Mouse (Mus musculus) CH12.LX (cell line): ENCODE results near the gene Per1. TPM values are rescaled to one million over a fixed set of nuclear protein-coding genes. Genes with fewer than 3 reads are reported as not detected.

Experiments used
- DNase-seq: peaks from one replicate; pipeline ENCODE4 v3.0.0-alpha.2; 2013; ENCODE audit errors: extremely low read depth
- H3K27ac ChIP-seq: 2 replicates; pipeline ENCODE4 v1.5.1; 2012; ENCODE audit warnings: low read depth, mild to moderate bottlenecking, control low read depth, moderate library complexity; ENCODE audit not compliant: insufficient read depth
- H3K27me3 ChIP-seq: replicated peaks from 2 replicates; pipeline ENCODE3; 2012; ENCODE audit warnings: inconsistent platforms
- H3K36me3 ChIP-seq, 2 experiments: replicated peaks in 1 of 2; 2 replicates each; pipeline versions ENCODE3 to v1.6.1; 2012; ENCODE audit warnings: inconsistent platforms in 1 of 2, low read length in 1 of 2, mild to moderate bottlenecking in 1 of 2, mixed read lengths in 1 of 2, moderate library complexity in 1 of 2; ENCODE audit not compliant: control insufficient read depth in 1 of 2, insufficient read depth in 1 of 2
- H3K4me1 ChIP-seq, 2 experiments: 2 replicates each; pipeline ENCODE4 v1.6.1; 2012; ENCODE audit warnings: inconsistent platforms in 1 of 2, moderate library complexity in 1 of 2; ENCODE audit not compliant: insufficient read depth in 2 of 2, control insufficient read depth in 1 of 2
- H3K4me2 ChIP-seq: 2 replicates; pipeline ENCODE4 v1.6.1; 2012; ENCODE audit warnings: low read depth, mild to moderate bottlenecking, control low read depth; ENCODE audit not compliant: poor library complexity, insufficient read depth, severe bottlenecking
- H3K4me3 ChIP-seq, 3 experiments: fragments of 150-350 bp in 1 of 3; sonication (generic) in 1 of 3; replicated peaks in 1 of 3; 2 replicates each; pipeline versions ENCODE3 to v1.5.1; 2011 to 2012; ENCODE audit warnings: low read depth in 2 of 3, low read length in 2 of 3, mild to moderate bottlenecking in 2 of 3, moderate library complexity in 2 of 3, control low read depth in 1 of 3, improper control_type of control experiment in 1 of 3, inconsistent platforms in 1 of 3, mixed read lengths in 1 of 3; ENCODE audit not compliant: poor library complexity in 1 of 3
- H3K79me2 ChIP-seq: replicated peaks from 2 replicates; pipeline ENCODE4 v1.6.1; 2012; ENCODE audit warnings: mild to moderate bottlenecking, moderate library complexity; ENCODE audit not compliant: control insufficient read depth, poor library complexity, insufficient read depth, severe bottlenecking; ENCODE audit errors: extremely low read depth
- H3K9ac ChIP-seq: 2 replicates; pipeline ENCODE4 v1.6.1; 2012; ENCODE audit warnings: low read depth, mild to moderate bottlenecking, control low read depth, moderate library complexity; ENCODE audit not compliant: insufficient read depth
- H3K9me3 ChIP-seq: replicated peaks from 2 replicates; pipeline ENCODE3; 2012; ENCODE audit warnings: low read length, inconsistent platforms, mixed read lengths
- BHLHE40 ChIP-seq: IDR thresholded peaks from 2 replicates; pipeline ENCODE4 v1.6.1; 2011; ENCODE audit warnings: mild to moderate bottlenecking, low read depth, low read length, improper control_type of control experiment
- CHD1 ChIP-seq: IDR thresholded peaks from 2 replicates; pipeline ENCODE4 v1.6.1; 2012; ENCODE audit warnings: low read depth, low read length, improper control_type of control experiment, inconsistent platforms
- CHD2 ChIP-seq: IDR thresholded peaks from 2 replicates; pipeline ENCODE4 v1.6.1; 2011; ENCODE audit warnings: low read length, improper control_type of control experiment
- CTCF ChIP-seq, 2 experiments: IDR thresholded peaks in 1 of 2; conservative IDR thresholded peaks in 1 of 2; 2 replicates each; pipeline ENCODE4 v1.5.1; 2011 to 2012; ENCODE audit warnings: low read depth in 2 of 2, low read length in 2 of 2, improper control_type of control experiment in 1 of 2, inconsistent platforms in 1 of 2, mild to moderate bottlenecking in 1 of 2, moderate library complexity in 1 of 2
- E2F4 ChIP-seq: IDR thresholded peaks from 2 replicates; pipeline ENCODE4 v1.6.1; 2011; ENCODE audit warnings: low read depth, low read length, improper control_type of control experiment; ENCODE audit not compliant: insufficient replicate concordance
- ELF1 ChIP-seq: IDR thresholded peaks from 2 replicates; pipeline ENCODE4 v1.6.1; 2014; ENCODE audit warnings: low read depth, mild to moderate bottlenecking, inconsistent platforms, low read length, improper control_type of control experiment
- EP300 ChIP-seq: IDR thresholded peaks from 2 replicates; pipeline ENCODE4 v1.6.1; 2011; ENCODE audit warnings: low read length, improper control_type of control experiment
- ETS1 ChIP-seq: conservative IDR thresholded peaks from 2 replicates; pipeline ENCODE4 v1.6.1; 2012; ENCODE audit warnings: low read depth, mild to moderate bottlenecking, inconsistent platforms, low read length, improper control_type of control experiment, moderate library complexity
- GABPA ChIP-seq: IDR thresholded peaks from 2 replicates; pipeline ENCODE4 v1.6.1; 2012; ENCODE audit warnings: low read depth, low read length, improper control_type of control experiment, inconsistent platforms; ENCODE audit not compliant: insufficient replicate concordance
- HCFC1 ChIP-seq: IDR thresholded peaks from 2 replicates; pipeline ENCODE4 v1.6.1; 2012; ENCODE audit warnings: low read depth, mild to moderate bottlenecking, inconsistent platforms, low read length, improper control_type of control experiment
- IRF4 ChIP-seq: IDR thresholded peaks from 2 replicates; pipeline ENCODE4 v1.6.1; 2014; ENCODE audit warnings: low read depth, mild to moderate bottlenecking, inconsistent platforms, low read length, improper control_type of control experiment
- JUN ChIP-seq: IDR thresholded peaks from 2 replicates; pipeline ENCODE4 v1.6.1; 2011; ENCODE audit warnings: low read depth, mild to moderate bottlenecking, low read length, improper control_type of control experiment, moderate library complexity; ENCODE audit not compliant: insufficient read depth
- JUND ChIP-seq: conservative IDR thresholded peaks from 2 replicates; pipeline ENCODE4 v1.6.1; 2011; ENCODE audit warnings: low read depth, low read length, improper control_type of control experiment
- KAT2A ChIP-seq: IDR thresholded peaks from 2 replicates; pipeline ENCODE4 v1.6.1; 2012; ENCODE audit warnings: low read length, improper control_type of control experiment, inconsistent platforms; ENCODE audit not compliant: insufficient replicate concordance
- MAFK ChIP-seq: IDR thresholded peaks from 2 replicates; pipeline ENCODE4 v1.6.1; 2011; ENCODE audit warnings: low read length, improper control_type of control experiment; ENCODE audit not compliant: insufficient replicate concordance
- MAX ChIP-seq: IDR thresholded peaks from 2 replicates; pipeline ENCODE4 v1.6.1; 2011; ENCODE audit warnings: low read length, improper control_type of control experiment
- MAZ ChIP-seq: IDR thresholded peaks from 2 replicates; pipeline ENCODE4 v1.6.1; 2012; ENCODE audit warnings: low read depth, mild to moderate bottlenecking, inconsistent platforms, low read length, improper control_type of control experiment, moderate library complexity
- MEF2A ChIP-seq: IDR thresholded peaks from 2 replicates; pipeline ENCODE4 v1.6.1; 2014; ENCODE audit warnings: low read depth, mild to moderate bottlenecking, inconsistent platforms, low read length, improper control_type of control experiment, borderline replicate concordance
- MXI1 ChIP-seq: IDR thresholded peaks from 2 replicates; pipeline ENCODE4 v1.6.1; 2011; ENCODE audit warnings: mild to moderate bottlenecking, low read depth, low read length, improper control_type of control experiment
- MYC ChIP-seq: IDR thresholded peaks from 2 replicates; pipeline ENCODE4 v1.6.1; 2011; ENCODE audit warnings: low read depth, mild to moderate bottlenecking, improper control_type of control experiment, low read length
- NELFE ChIP-seq: IDR thresholded peaks from 2 replicates; pipeline ENCODE4 v1.6.1; 2011; ENCODE audit warnings: low read depth, low read length, improper control_type of control experiment
- NRF1 ChIP-seq: IDR thresholded peaks from 2 replicates; pipeline ENCODE4 v1.6.1; 2014; ENCODE audit warnings: low read depth, mild to moderate bottlenecking, inconsistent platforms, low read length, improper control_type of control experiment, moderate library complexity
- PAX5 ChIP-seq: IDR thresholded peaks from 2 replicates; pipeline ENCODE4 v1.6.1; 2012; ENCODE audit warnings: low read length, inconsistent platforms, mixed read lengths
- POLR2A ChIP-seq: IDR thresholded peaks from 2 replicates; pipeline ENCODE4 v1.6.1; 2011; ENCODE audit warnings: low read depth, mild to moderate bottlenecking, improper control_type of control experiment, low read length
- POLR2AphosphoS2 ChIP-seq: IDR thresholded peaks from 2 replicates; pipeline ENCODE4 v1.6.1; 2011; ENCODE audit warnings: low read depth, low read length, improper control_type of control experiment
- RAD21 ChIP-seq: IDR thresholded peaks from 2 replicates; pipeline ENCODE4 v1.6.1; 2011; ENCODE audit warnings: low read depth, mild to moderate bottlenecking, low read length, improper control_type of control experiment, moderate library complexity
- RCOR1 ChIP-seq: conservative IDR thresholded peaks from 2 replicates; pipeline ENCODE4 v1.6.1; 2012; ENCODE audit warnings: low read depth, mild to moderate bottlenecking, inconsistent platforms, low read length, improper control_type of control experiment
- SIN3A ChIP-seq: IDR thresholded peaks from 2 replicates; pipeline ENCODE4 v1.6.1; 2012; ENCODE audit warnings: low read length, improper control_type of control experiment, inconsistent platforms
- SMC3 ChIP-seq: IDR thresholded peaks from 2 replicates; pipeline ENCODE4 v1.6.1; 2011; ENCODE audit warnings: low read depth, low read length, improper control_type of control experiment
- TBP ChIP-seq: conservative IDR thresholded peaks from 2 replicates; pipeline ENCODE4 v1.6.1; 2011; ENCODE audit warnings: low read depth, low read length, improper control_type of control experiment
- TCF12 ChIP-seq: IDR thresholded peaks from 2 replicates; pipeline ENCODE4 v1.6.1; 2014; ENCODE audit warnings: low read depth, mild to moderate bottlenecking, inconsistent platforms, low read length, improper control_type of control experiment
- UBTF ChIP-seq: IDR thresholded peaks from 2 replicates; pipeline ENCODE4 v1.6.1; 2012; ENCODE audit warnings: low read depth, mild to moderate bottlenecking, inconsistent platforms, low read length, improper control_type of control experiment, moderate library complexity
- USF1 ChIP-seq: IDR thresholded peaks from 2 replicates; pipeline ENCODE4 v1.6.1; 2014; ENCODE audit warnings: low read depth, mild to moderate bottlenecking, inconsistent platforms, low read length, improper control_type of control experiment
- USF2 ChIP-seq: conservative IDR thresholded peaks from 2 replicates; pipeline ENCODE4 v1.6.1; 2011; ENCODE audit warnings: low read depth, low read length, improper control_type of control experiment
- ZC3H11A ChIP-seq: IDR thresholded peaks from 2 replicates; pipeline ENCODE4 v1.6.1; 2012; ENCODE audit warnings: low read depth, mild to moderate bottlenecking, inconsistent platforms, low read length, improper control_type of control experiment
- ZKSCAN1 ChIP-seq: IDR thresholded peaks from 2 replicates; pipeline ENCODE4 v1.6.1; 2012; ENCODE audit warnings: low read depth, inconsistent platforms, low read length, improper control_type of control experiment, borderline replicate concordance
- ZMIZ1 ChIP-seq: IDR thresholded peaks from 2 replicates; pipeline ENCODE4 v1.6.1; 2012; ENCODE audit warnings: low read depth, mild to moderate bottlenecking, inconsistent platforms, low read length, improper control_type of control experiment
- ZNF384 ChIP-seq: IDR thresholded peaks from 2 replicates; pipeline ENCODE4 v1.6.1; 2012; ENCODE audit warnings: low read depth, low read length, improper control_type of control experiment, inconsistent platforms
- dilution Hi-C: fragments of 300-500 bp; cut with MboI; formaldehyde crosslinking; loops from 2 replicates; pipeline ENCODE4 v1.14.3; 2020; ENCODE audit warnings: low sequenced_read_pairs; ENCODE audit not compliant: extremely low pct_unique_long_range_greater_than_20kb, extremely low pct_ligation_motif_present
- in situ Hi-C: fragments of 300-500 bp; cut with MboI; formaldehyde crosslinking; loops from 3 replicates; pipeline ENCODE4 v1.14.3; 2019; ENCODE audit warnings: low sequenced_read_pairs, low pct_ligation_motif_present, low pct_unique_long_range_greater_than_20kb, mixed read lengths
- polyA plus RNA-seq: library from polyadenylated mRNA; unstranded; fragments of >175 nt; gene quantifications from 2 replicates; pipeline ENCODE4 v1.2.1, GENCODE M21; 2012; ENCODE audit warnings: low read depth; ENCODE audit not compliant: insufficient read length
- total RNA-seq, 2 experiments: library from RNA; depleted of rRNA; stranded (reverse); fragments of 300-350 nt in 1 of 2; fragments of >200 nt in 1 of 2; gene quantifications; 2 replicates each; pipeline ENCODE4 v1.2.3; 2012 to 2014

Per1 gene
- total and polyA plus RNA-seq, 3 experiments: 2.8 to 38.3 (median 11.8) TPM

- Histone ChIP-seq H3K9me3 (no peaks in the 10 kb centered on the region), H3K27me3 (peaks cover 3% of the 10 kb centered on the region), H3K27ac (no peak overlapping the region), H3K36me3 (no peaks in the 10 kb centered on the region), H3K9ac (0 out of 2 replicates have a peak overlapping the region, but pooled peaks have one; percentile 27), H3K4me2 (peak overlapping the region; percentile 42; the same call in 1 of the 2 replicates), H3K79me2 (no peaks in the 10 kb centered on the region), H3K4me3 (no peak overlapping the region), H3K4me1 (peaks cover 7 to 29% of the 10 kb centered on the region in 2 experiments)
- no peak for TF ChIP-seq ZKSCAN1
- peak; percentile 64 for TF ChIP-seq MAX
- no peak; the same call in 1 of the 2 replicates for TF ChIP-seq ELF1
- TF ChIP-seq USF1: no peak
- TF ChIP-seq JUN: peak; percentile 71; the same call in 1 of the 2 replicates
- TF ChIP-seq MXI1: peak; percentile 98
- peak; percentile 45 for TF ChIP-seq ZNF384
- peak; percentile 98 for TF ChIP-seq SMC3
- TF ChIP-seq CHD2: 0 out of 2 replicates have a peak, but pooled peaks have one; percentile 32
- peak; percentile 96 to 99 for TF ChIP-seq CTCF (conservative IDR thresholded peaks at IDR 0.05 in 1 of 2, IDR thresholded peaks at IDR 0.05 in 1 of 2; ENCODE audit: low read depth in 2 of 2, low read length in 2 of 2)
- no peak for TF ChIP-seq ZMIZ1
- TF ChIP-seq MAZ: peak; percentile 62; the same call in 1 of the 2 replicates
- TF ChIP-seq SIN3A: peak; percentile 91
- peak; percentile 71 for TF ChIP-seq MYC
- TF ChIP-seq TBP: peak; percentile 92
- TF ChIP-seq CHD1: 0 out of 2 replicates have a peak, but pooled peaks have one; percentile 48
- peak; percentile 53; the same call in 1 of the 2 replicates for TF ChIP-seq NELFE
- no peak for TF ChIP-seq MAFK
- peak; percentile 53; the same call in 1 of the 2 replicates for TF ChIP-seq ETS1
- peak; percentile 42 for TF ChIP-seq HCFC1
- peak; percentile 44; the same call in 1 of the 2 replicates for TF ChIP-seq POLR2A
- TF ChIP-seq USF2: no peak
- TF ChIP-seq EP300: peak; percentile 49
- TF ChIP-seq RAD21: peak; percentile 97
- TF ChIP-seq IRF4: peak; percentile 84
- peak; percentile 42; the same call in 1 of the 2 replicates for TF ChIP-seq TCF12
- TF ChIP-seq GABPA: no peak
- peak; percentile 71 for TF ChIP-seq JUND
- TF ChIP-seq RCOR1: 0 out of 2 replicates have a peak, but pooled peaks have one; percentile 31
- TF ChIP-seq PAX5: no peak
- TF ChIP-seq ZC3H11A: peak; percentile 86
- TF ChIP-seq POLR2AphosphoS2: no peak
- 0 out of 2 replicates have a peak, but pooled peaks have one; percentile 25 for TF ChIP-seq NRF1
- TF ChIP-seq E2F4: no peak; the same call in 1 of the 2 replicates
- TF ChIP-seq BHLHE40: peak; percentile 65
- TF ChIP-seq UBTF: peak; percentile 84
- peak; percentile 65; the same call in 1 of the 2 replicates for TF ChIP-seq MEF2A
- no peak for TF ChIP-seq KAT2A
- DNase-seq: peak; percentile 93
- in situ Hi-C loops (no loop called here), dilution Hi-C loops (no loop called here)
Observed at GRCm38 (mm10) chr11:69066956-69067355, 28.1 kb upstream of the Per1 start.
